Mouse (Mus musculus) lung, embryonic 16.5 days (tissue): ENCODE data around the gene Col18a1. TPM values are rescaled to one million over a fixed set of nuclear protein-coding genes. Genes with fewer than 3 reads are reported as not detected.
A peak's percentile ranks its signal among the peaks of the same experiment; 100 is the strongest.

Source experiments
- ATAC-seq: fragments of 200-750 bp; cut with Nextera tagmentation; 2 replicates; pipeline ENCODE4 v1.8.0; 2017; ENCODE audit warnings: low read depth, mild to moderate bottlenecking, moderate library complexity
- H3K27ac ChIP-seq: fragments of 300-500 bp; sonication (generic); 2 replicates; pipeline ENCODE4 v1.5.1; 2014; ENCODE audit warnings: mild to moderate bottlenecking, control low read depth, low read length
- H3K27me3 ChIP-seq: fragments of 300-500 bp; sonication (generic); 2 replicates; pipeline ENCODE4 v1.6.1; 2014; ENCODE audit warnings: low read depth, low read length, mixed read lengths; ENCODE audit not compliant: control insufficient read depth, insufficient read depth
- H3K36me3 ChIP-seq: fragments of 300-500 bp; sonication (generic); 2 replicates; pipeline ENCODE4 v1.6.1; 2014; ENCODE audit warnings: low read length; ENCODE audit not compliant: control insufficient read depth, insufficient read depth
- H3K4me1 ChIP-seq: fragments of 300-500 bp; sonication (generic); replicated peaks from 2 replicates; pipeline ENCODE4 v1.6.1; 2014; ENCODE audit warnings: low read length, mixed read lengths; ENCODE audit not compliant: control insufficient read depth, insufficient read depth
- H3K4me2 ChIP-seq: fragments of 300-500 bp; sonication (generic); 2 replicates; pipeline ENCODE4 v1.6.1; 2014; ENCODE audit warnings: low read depth, low read length, control low read depth
- H3K4me3 ChIP-seq: fragments of 300-500 bp; sonication (generic); 2 replicates; pipeline ENCODE4 v1.5.1; 2014; ENCODE audit warnings: mild to moderate bottlenecking, low read length, control low read depth
- H3K9ac ChIP-seq: fragments of 300-500 bp; sonication (generic); 2 replicates; pipeline ENCODE4 v1.6.1; 2014; ENCODE audit warnings: low read length, control low read depth
- H3K9me3 ChIP-seq: fragments of 300-500 bp; sonication (generic); 2 replicates; pipeline ENCODE4 v1.6.1; 2016; ENCODE audit warnings: low read length; ENCODE audit not compliant: control insufficient read depth
- WGBS: fragments of 180-500 bp; shearing (Covaris S2); extraction: QIAGEN DNeasy Blood & Tissue Kit; methylation state at CpG from one replicate; pipeline ENCODE4 v1.1.7; 2014; 5-methylcytosine and 5-hydroxymethylcytosine counted together
- polyA plus RNA-seq: library from polyadenylated mRNA; unstranded; fragments of >200 nt; fragmentation: Nextera tagmentation; extraction: Ambion mirVana; gene quantifications from 2 replicates; pipeline ENCODE4 v1.2.1, GENCODE M21; 2015

Gene Col18a1
- polyA plus RNA-seq, 1 experiment from 2014 or later = 315 TPM

- Histone ChIP-seq H3K9ac (no peak overlapping the region), H3K4me1 (peaks cover 4% of the 10 kb centered on the region), H3K27me3 (no peaks in the 10 kb centered on the region), H3K36me3 (no peaks in the 10 kb centered on the region), H3K9me3 (no peaks in the 10 kb centered on the region), H3K27ac (no peak overlapping the region), H3K4me2 (no peak overlapping the region), H3K4me3 (no peak overlapping the region)
- ATAC-seq = no peak
- WGBS = 53% methylated on average over 8 of the region's 8 CpGs
These were observed 42.4 kb downstream of the Col18a1 start for GRCm38 (mm10) chr10:77123953-77124352.

GRCm38 (mm10) chr10:77121287-77122022, 44.9 kb downstream of the Col18a1 start:
- Histone ChIP-seq H3K4me1 (peaks cover 21% of the 10 kb centered on the region), H3K4me2 (no peak overlapping the region), H3K27ac (no peak overlapping the region), H3K36me3 (no peaks in the 10 kb centered on the region), H3K4me3 (no peak overlapping the region), H3K9ac (no peak overlapping the region), H3K9me3 (no peaks in the 10 kb centered on the region), H3K27me3 (no peaks in the 10 kb centered on the region)
- ATAC-seq = no peak
- 83% methylated on average over 7 of the region's 8 CpGs for WGBS

GRCm38 (mm10) chr10:77120501-77120900, 45.8 kb downstream of the Col18a1 start:
- H3K27ac ChIP-seq = no peak overlapping the region
- peaks cover 25% of the 10 kb centered on the region for H3K4me1 ChIP-seq
- H3K36me3 ChIP-seq = no peaks in the 10 kb centered on the region
- H3K27me3 ChIP-seq = no peaks in the 10 kb centered on the region
- no peak overlapping the region for H3K9ac ChIP-seq
- H3K4me2 ChIP-seq = no peak overlapping the region
- no peak overlapping the region for H3K4me3 ChIP-seq
- H3K9me3 ChIP-seq = no peaks in the 10 kb centered on the region
- WGBS = 85% methylated on average over 4 of the region's 4 CpGs
- no peak for ATAC-seq

- H3K4me2 ChIP-seq = no peak overlapping the region
- no peaks in the 10 kb centered on the region for H3K9me3 ChIP-seq
- H3K9ac ChIP-seq = no peak overlapping the region
- H3K4me1 ChIP-seq = peaks cover 25% of the 10 kb centered on the region
- H3K27me3 ChIP-seq = no peaks in the 10 kb centered on the region
- 78% methylated on average over 11 of the region's 11 CpGs for WGBS
- H3K4me3 ChIP-seq = no peak overlapping the region
- no peak for ATAC-seq
- H3K36me3 ChIP-seq = no peaks in the 10 kb centered on the region
- H3K27ac ChIP-seq = no peak overlapping the region
These were observed 46.9 kb downstream of the Col18a1 start for GRCm38 (mm10) chr10:77119437-77119836.

- no peaks in the 10 kb centered on the region for H3K27me3 ChIP-seq
- no peak overlapping the region for H3K4me3 ChIP-seq
- H3K9me3 ChIP-seq = no peaks in the 10 kb centered on the region
- H3K27ac ChIP-seq = no peak overlapping the region
- H3K4me2 ChIP-seq = no peak overlapping the region
- no peak for ATAC-seq
- H3K9ac ChIP-seq = no peak overlapping the region
- no peaks in the 10 kb centered on the region for H3K36me3 ChIP-seq
- 70% methylated on average over 1 of the region's 1 CpGs for WGBS
- H3K4me1 ChIP-seq = peaks cover 32% of the 10 kb centered on the region
These were observed 48.0 kb downstream of the Col18a1 start for GRCm38 (mm10) chr10:77118361-77118760.

- peak; percentile 91 for ATAC-seq
- Histone ChIP-seq H3K4me2 (no peak overlapping the region), H3K9ac (peak overlapping the region; percentile 9; the same call in 1 of the 2 replicates), H3K4me3 (no peak overlapping the region), H3K27ac (peak overlapping the region; percentile 88), H3K4me1 (peaks cover 36% of the 10 kb centered on the region), H3K36me3 (no peaks in the 10 kb centered on the region), H3K9me3 (no peaks in the 10 kb centered on the region), H3K27me3 (no peaks in the 10 kb centered on the region)
- 23% methylated on average over 4 of the region's 4 CpGs for WGBS
These were observed 49.6 kb downstream of the Col18a1 start for GRCm38 (mm10) chr10:77116537-77117455.

GRCm38 (mm10) chr10:77113489-77114240, 52.7 kb downstream of the Col18a1 start:
- peak overlapping the region; percentile 75 for H3K27ac ChIP-seq

GRCm38 (mm10) chr10:77111550-77112249, 54.6 kb downstream of the Col18a1 start:
- no peak overlapping the region for H3K9ac ChIP-seq
- no peaks in the 10 kb centered on the region for H3K36me3 ChIP-seq
- H3K4me2 ChIP-seq = peak overlapping the region; percentile 45; the same call in 1 of the 2 replicates
- ATAC-seq = no peak
- no peaks in the 10 kb centered on the region for H3K9me3 ChIP-seq
- 82% methylated on average over 4 of the region's 4 CpGs for WGBS
- H3K4me1 ChIP-seq = peaks cover 28% of the 10 kb centered on the region
- H3K4me3 ChIP-seq = peak overlapping the region; percentile 9; the same call in 1 of the 2 replicates
- H3K27ac ChIP-seq = no peak overlapping the region
- no peaks in the 10 kb centered on the region for H3K27me3 ChIP-seq

More at GRCm38 (mm10) chr10:77113489-77114240, 52.7 kb downstream of the Col18a1 start:
- peak overlapping the region; percentile 45 for H3K4me2 ChIP-seq
- H3K9me3 ChIP-seq = no peaks in the 10 kb centered on the region
- peak; percentile 56 for ATAC-seq
- 35% methylated on average over 17 of the region's 19 CpGs for WGBS
- no peaks in the 10 kb centered on the region for H3K36me3 ChIP-seq
- H3K4me1 ChIP-seq = peaks cover 41% of the 10 kb centered on the region
- H3K4me3 ChIP-seq = peak overlapping the region; percentile 32
- H3K9ac ChIP-seq = peak overlapping the region; percentile 45
- H3K27me3 ChIP-seq = no peaks in the 10 kb centered on the region
